Mouse (Mus musculus) frontal cortex, postnatal 25 days (tissue): ENCODE measurements at regions not wholly inside any gene's neighbourhood (a gene's known extent, or its start where the extent isn't known, plus 50 kb on each side); places are given as distances from the start of the nearest gene placed in this dataset.

Experiments
- DNase-seq, 2 experiments: peaks; one replicate each; pipeline ENCODE4 v3.0.0; 2022; ENCODE audit warnings: low spot score in 2 of 2

DNA sequence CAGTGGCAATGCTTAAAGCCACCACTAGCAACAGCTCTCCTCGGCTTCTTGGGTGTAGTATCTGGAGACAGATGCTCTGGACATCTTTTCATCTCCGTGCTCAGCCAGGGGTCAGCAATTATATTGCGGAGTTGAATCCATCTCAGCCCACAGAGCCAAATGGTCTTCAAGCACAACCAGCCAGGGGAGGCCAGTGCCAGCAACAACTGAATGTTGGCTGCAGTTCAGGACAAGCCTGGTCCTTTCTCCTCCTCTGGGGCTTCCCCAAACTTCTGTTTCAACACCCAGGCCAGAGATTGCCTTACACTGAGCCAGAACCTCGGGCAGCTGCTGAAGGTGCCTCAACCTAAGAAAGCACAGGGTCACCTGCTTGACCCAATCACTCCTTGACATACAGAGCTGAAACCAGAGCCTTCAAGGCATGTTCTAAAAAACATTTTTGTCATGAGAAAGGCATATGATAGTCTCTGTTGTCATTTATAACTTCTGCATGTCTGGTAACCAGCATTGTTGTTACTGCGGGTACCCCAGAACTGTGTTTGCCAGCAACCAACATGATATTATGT, 169.9 kb upstream of the Lef1 start:
- no peak for DNase-seq

DNA sequence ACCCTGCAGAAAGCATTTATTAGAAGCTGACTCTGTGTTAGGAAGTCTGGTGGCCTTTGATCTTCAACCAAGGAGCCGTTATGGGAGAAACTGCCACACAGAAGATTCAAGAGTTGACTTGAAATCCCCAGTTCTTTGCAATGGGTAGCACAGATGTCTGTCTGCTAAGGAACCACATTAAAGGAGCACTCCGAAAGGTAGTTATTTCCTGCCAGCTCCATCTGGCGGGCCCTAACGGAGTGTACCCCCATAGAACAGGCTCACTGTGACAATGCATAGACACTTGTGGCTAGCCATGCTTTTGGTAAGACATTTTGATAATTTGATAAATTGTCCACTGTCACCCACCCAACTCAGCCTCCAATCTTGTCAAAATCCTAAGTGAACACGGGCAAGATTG, 173.3 kb upstream of the Lef1 start:
- DNase-seq, result no peak

DNA sequence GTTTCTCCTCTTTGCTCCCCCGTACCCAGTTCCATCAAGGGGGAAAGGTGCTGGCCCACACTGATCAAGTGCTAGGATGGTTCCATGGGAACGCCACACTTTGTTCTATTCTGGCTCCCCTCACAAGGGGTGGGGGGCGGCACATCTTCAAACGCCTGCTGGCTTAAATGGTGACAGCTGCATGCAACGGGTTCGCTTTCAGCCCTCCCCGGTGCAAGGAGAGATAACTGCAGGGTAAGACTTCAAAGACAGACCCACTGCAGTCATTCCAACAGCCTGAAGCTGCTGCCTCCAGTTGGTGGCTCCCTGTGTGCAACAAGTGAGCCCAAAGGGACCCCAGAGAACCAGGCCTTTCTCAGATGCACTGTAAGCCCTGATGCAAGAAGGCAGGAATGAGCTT, 173.9 kb upstream of the Lef1 start:
- DNase-seq, result no peak

DNA sequence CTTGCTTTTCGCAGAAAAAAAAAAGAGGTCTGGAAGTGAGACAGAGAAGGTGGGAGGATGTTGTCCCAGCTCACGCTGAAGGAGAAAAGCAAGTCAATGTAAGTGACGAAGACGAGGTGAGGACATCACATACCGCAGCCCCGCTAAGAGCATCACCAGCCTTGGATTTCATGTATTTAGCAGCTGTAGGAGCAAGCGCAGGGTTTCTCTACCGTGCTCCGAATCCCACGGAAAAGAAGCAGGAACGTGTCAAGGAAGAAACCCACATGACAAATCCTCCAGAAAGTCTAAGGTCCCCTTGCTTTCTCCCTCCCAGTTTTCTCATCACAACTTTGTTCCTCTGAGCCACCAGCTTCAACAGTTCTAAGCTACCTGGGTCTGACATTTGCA, 174.3 kb upstream of the Lef1 start:
- DNase-seq, result no peak

DNA sequence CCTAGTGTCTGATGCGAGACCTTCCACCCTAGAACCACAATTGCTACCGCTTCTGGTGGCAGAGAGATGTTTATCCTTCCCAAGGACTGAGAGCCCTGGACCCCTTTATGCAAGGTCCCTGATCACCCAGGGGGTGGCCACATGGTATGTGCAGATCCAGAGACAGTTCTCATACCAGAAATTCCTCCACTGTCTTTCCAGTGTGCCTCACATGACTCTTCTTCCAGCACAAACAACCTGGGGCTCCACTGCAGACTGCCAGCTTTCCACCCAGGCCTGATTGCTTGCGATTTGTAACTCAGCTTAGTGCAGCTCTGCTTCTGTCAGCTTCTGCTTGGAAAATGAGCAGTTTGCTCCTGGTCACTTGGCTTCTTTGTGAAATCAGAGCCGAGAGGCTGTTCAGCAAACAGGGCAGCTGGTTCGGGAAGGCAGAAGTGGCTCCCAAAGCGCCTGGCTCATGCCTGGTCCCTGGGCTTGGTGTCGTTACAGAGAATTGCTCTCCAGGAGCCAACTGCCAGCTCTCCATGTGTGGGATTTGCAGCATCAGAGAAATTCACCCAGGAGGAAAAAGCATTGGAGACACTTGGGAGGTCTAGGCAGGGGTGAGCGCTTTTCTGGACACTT, 174.9 kb upstream of the Lef1 start:
- no peak for DNase-seq

DNA sequence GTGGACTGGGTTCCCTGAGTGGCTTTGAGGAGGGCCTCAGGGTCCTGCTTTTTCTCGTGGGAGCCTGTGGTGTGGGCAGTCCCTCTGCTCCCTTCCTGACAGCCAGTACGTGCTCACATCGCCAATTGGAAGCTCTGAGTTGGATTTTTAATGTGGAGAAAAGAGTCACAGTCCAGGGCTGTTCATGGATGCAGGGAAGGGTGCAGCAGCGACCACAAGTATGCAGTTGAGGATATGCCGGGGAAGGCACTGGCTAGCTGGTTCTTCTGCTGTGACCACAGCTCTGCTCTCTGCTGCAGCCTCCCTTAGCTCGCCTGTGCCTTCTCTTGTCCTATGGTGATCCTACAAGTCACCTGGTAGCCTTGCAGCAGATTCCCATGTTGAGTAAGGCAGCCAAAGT, 177.5 kb upstream of the Lef1 start:
- no peak for DNase-seq

DNA sequence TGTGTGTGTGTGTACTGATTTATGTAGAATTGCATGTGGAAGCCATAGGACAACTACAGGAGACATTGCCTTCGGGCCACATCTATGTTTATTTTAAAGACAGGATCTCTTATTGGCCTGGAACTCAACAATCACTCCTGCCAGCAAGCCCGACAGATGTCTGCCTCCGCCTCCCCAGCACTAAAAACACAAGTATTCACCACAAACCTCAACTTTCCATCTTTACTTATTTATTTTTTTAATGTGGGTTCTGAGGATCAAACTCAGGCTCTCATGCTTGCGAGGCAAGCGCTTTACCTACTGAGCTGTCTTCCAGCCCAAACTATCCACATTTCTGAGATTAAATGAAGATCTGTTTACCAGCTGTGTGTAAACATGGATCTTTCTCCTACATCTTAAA, 178.0 kb upstream of the Lef1 start:
- no peak for DNase-seq

DNA sequence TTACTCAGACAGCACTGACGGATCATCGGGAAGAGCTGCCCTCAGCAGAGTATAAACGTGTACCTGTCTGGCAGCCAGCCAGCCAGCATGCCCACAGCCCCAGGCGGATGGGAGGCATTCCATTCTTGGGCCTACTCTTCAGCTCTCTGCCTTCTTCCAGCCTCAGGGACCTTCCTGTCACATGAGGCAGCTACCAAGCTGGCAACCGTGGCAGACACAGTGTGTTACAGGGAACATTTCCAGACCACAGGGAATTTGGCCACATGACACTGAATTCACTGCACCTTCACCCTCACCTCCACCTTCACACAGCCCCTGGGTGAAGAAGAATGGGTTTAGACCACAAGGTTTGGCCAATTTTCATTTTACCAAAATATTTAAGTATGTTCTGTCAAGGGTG, 185.3 kb upstream of the Lef1 start:
- DNase-seq, result no peak

DNA sequence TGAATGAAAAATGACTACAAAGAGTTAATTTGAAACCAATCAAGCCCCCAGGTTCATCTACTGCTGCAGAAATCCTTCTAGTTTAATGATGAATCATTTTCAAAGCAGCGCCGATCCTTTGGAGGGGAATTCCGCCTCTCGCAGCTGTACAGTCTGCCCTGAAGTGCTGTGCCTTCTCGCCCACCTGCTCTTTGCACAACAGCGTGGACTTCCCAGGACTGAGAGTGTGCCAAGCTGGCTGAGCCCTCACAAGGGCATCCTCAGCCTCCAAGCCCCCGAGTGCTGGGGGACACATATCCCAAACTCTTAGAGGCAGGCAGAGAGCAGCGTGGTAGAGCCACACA, 186.7 kb upstream of the Lef1 start:
- no peak for DNase-seq

DNA sequence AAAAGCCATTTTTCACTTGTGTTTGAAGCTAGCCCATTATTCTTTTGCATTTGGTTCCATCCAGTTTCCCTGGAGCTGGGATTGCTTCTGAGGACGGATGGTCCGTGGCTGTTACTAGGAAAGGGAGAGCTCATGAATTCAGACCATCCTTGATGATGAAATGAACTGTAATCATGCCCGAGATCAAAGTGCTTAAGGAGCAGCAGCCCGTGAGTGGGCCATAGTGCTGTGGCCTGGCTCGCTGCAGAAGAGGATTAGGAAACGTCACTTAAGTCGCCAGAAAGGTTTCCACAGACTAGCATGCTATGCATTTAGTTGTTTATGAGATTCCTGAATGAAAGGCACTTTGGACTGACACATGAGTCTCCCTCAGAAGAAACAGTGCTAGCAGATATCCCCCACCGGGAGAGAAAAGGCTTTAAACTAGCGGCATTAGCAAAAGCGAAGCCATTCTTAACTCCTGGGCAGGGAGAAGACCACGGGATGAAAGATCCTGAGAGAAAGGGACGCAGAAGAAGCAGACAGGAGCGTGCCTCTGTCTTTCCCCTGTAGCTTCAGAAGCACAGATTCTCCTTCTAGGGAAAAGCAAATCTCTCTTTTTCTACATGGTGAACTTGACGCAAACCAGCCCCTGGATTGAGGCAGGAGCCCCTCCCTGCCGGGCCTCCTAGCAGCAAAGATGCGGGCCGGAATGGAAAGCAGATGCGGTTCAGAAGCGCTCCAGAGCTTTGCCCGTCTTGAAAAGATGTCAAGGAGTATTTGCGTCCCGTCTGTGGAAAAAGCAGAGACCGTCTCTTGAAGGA, 187.3 kb upstream of the Lef1 start:
- DNase-seq, result no peak

DNA sequence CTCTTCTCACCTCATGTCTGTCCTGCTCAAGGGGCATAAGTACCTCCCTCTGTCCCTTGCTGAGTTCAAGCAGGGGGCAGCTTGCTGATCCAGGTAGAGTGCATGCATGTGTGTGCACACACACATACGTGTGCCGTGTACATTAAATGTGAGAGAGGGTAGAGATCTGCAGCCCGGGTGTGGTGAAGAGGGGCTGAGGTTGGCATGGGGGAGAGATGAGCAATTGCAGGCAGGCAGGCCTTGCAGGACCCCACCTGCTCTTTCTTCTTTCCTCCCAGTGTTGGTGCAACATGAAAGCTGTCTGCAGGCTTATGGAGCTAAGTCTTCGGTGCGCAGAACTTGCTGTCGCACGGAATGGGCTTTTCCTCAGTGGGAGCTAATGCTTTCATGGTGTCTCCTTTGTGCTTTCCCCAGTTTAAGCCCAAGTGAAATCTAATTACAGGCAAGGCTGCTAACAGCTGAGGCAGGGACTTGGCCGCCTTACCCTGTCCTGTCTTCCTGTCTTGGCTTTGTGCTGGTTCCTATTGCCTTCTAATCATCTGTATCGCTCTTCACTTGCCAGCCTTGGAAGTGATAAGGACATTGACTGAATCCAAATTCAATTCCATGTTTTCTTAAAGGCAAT, 188.5 kb upstream of the Lef1 start:
- no peak for DNase-seq

DNA sequence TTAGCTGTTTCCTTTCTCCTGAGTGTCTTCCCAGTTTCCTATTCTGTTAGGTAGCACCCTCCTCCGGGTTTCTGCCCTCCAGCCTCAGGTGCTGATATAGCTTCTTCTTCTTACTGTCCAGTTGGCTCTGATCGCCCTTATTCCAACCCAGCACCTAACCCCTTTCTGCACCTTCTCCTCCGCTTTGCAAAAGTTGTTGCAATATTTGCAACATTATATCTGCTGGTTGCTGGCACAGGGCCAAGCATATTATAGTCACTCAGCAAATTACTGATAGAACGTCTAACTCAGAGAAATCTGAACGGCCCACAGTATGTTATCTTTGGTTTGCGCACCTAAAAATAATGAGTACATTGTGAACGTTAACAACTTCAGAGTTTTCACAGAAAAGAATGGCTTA, 183.6 kb upstream of the Rpl34 start:
- DNase-seq, result no peak

DNA sequence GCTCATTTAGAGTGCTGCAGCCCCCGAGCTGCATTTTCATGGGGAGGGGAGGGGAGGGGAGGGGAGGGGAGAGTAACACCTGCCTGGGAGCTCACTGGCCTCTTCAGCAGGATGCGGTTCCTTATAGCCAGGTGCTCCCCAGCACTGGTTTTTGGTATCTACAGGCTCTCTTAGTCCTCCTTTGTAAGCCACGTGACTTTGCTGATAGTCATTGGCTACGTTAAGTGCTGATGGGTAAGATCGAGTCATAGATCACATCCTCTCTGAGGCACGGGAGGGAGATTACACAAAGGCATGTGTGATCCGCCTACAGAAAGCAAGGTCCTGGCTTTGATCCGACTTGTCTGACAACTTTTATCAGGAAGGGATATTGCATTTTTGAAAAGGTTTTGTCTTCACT, 174.9 kb upstream of the Rpl34 start:
- DNase-seq, result no peak

DNA sequence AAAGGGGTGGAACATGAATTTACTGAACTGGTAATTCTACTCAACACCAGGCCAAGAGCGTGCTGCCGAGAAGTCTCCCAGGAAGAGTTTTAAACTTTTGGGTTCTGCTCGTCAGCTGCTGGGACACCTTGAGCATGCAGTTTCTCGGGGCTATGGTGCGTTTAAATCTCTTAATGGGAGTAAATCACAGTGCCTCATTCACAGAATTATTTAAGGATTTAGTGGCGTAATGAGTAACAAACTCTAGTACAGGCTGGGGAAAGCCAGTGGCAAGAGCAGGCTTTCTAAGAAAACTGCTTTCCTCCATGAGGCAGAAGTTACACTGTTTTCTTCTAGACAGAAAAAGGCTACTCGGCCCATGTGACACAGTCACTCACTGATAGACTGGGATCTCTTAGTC, 173.1 kb upstream of the Rpl34 start:
- no peak for DNase-seq

DNA sequence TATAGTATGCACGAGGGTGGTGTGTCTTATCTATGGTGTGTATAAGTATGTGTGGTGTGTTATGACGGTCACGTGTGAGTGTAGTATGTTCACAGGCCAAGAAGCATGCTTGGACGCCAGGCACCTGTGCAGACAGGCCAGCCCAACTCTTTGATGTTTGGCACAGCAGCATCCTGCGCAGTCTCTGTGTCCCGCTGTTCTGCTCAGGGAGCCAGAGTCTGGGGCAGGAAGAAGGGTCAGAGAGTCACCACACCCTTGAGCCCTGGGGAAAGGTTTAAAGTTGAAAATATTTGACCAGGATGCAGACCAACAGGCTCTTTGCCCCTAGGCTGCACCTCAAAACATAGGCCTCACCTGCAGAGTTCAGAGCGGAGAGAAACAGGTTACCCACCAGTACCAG, 172.2 kb upstream of the Rpl34 start:
- no peak for DNase-seq

DNA sequence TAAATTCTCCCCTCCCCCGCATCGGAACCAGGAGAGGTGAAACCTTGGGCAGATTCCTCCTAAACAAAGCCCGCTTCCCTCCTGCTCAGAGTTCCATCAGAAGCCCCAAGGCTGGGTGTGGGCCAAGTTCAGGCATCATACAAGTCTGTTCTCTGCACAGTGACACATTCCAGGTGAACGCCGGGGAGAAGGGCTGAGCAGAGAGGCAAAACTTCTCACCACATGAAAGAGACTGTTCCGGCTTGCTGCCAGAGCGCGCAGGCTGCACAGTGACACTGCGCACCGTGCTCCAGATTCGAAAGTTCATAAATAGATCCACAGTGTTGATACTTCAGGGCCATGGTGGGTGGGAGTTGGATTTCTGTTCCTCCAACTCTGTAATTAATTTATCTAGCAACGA, 171.1 kb upstream of the Rpl34 start:
- no peak for DNase-seq

DNA sequence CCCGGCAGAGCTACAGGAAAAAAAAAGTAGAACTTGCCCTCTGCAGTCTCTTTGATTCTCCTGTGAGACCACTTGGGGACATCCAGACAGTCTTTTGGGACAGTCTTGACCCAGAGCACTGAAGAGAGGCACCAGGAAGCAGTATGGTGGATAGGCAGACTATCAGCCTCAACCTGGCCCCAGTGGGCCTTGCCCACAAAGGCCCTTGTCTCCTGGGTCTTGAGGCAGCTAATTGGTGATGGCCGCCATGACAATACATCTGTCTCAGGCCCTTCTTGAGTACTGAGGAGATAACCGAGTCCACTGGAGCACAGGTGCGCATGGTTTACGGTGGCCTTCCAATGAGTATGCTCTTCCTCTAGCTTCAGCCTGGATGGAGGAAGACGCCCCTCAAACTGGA, 170.6 kb upstream of the Rpl34 start:
- no peak for DNase-seq

DNA sequence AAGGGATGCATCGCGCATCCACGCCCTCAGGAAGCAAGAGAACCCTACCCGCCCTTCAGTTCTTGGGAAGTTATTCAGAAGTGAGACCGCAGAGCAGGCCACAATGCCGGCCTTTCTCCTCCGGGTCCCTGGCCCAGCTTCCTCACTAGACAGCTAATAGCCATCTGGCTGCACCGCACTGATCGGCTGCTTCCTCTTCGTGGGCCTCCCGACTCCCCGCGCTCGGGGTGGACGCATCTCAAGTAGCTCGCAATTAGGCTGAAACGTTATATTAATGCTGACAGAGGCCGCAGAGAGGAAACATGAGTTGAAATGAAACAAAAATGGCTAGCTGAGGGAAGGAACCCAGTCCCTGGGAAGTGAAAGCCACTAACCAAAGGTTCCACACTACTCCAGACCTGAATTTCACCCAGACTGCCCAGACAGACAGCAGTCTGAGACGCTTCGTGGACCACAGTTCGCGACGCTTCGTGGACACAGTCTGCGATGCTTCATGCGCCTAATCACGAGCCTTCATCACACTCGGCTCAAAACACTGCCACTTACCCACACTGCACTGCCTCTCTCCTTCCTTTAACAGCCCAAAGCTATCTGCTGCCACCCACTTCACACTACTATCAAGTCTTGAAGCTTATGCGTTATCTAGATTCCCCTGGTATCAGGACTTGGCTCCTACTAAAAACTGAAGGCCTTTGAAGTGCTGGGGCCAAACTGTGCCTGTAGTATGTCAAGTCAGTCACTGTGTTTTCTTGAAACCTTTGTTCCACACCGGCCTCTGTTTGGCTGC, 170.0 kb upstream of the Rpl34 start:
- no peak for DNase-seq

DNA sequence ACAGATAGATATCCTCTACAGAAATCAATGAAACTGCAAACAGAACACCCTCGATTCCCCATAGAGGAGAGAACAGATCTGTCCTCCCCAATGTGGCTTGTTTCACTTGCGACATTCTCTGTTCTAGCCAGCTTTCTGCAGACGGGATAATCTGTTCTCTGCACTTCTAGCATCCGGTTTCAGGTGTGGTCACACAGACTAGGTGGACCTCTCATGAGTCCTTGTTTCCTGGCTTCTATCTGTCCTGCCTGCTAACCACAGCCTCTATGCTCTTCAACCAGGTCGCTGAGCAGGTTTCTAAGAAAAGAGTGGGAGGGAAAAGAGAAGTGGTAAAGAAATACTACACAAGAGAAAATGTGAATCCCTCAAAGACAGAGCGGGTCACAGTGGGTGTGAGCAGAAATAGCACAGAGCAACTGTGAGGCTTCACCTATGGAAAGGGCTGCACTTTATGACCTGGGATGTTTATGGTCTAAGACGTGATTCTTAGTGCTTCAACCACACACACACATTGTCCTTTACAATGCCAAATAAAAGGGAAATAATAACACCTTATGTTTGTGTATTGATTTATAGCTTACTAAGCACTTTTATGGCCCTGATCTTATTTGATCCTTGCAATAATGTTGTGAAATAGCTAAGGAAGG, 164.1 kb upstream of the Rpl34 start:
- no peak for DNase-seq

DNA sequence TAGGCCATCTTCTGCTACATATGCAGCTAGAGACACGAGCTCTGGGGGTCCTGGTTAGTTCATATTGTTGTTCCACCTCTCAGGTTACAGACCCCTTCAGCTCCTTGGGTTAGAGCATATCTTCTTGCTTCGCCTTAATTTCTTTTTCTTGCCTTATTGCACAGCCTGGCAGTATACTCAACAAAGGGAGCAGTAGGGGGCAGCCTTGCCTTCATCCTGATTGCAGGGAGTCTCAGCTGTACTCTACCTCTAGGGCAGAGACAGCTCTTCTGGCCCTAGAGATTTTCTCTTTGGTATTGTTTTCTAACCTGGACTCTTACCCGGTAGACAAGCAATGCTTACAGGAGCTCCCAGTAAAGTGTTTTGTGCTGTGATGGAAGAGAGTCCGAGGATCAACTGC, 161.1 kb upstream of the Rpl34 start:
- no peak for DNase-seq

DNA sequence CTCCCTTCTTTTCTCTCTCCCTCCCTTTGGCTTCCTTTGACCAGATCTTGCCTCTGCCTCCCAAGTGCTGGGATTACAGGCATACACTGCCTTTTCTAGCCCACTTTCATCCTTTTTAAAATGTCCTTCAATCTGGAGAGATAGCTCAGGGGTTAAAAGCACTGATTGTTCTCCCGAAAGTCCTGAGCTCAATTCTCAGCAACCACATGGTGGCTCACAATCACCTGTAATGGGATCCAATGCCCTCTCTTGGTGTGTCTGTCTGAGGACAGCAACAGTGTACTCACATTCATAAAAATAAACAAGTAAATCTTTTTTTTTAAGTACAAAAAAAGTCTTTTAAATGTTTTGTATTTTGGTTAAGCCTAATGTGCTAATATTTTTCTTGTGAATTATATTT, 158.4 kb upstream of the Rpl34 start:
- no peak for DNase-seq
